Mouse (Mus musculus) limb, embryonic 10.5 days (tissue): Measurements from ENCODE around the gene Akr1b8. TPM values are rescaled to one million over a fixed set of nuclear protein-coding genes. Genes with fewer than 3 reads are reported as not detected.
"Not testable (repeated sequence)": the region's sequence is repeated elsewhere in the genome, so short reads cannot be mapped to it uniquely, and the experiment has no call there.

Source experiments
- DNase-seq: peaks from one replicate; pipeline ENCODE4 v3.0.0-alpha.2; 2017; ENCODE audit warnings: low spot score
- H3K27ac ChIP-seq: fragments of 300-500 bp; sonication (generic); 2 replicates; pipeline ENCODE4 v1.5.1; 2016; ENCODE audit warnings: mild to moderate bottlenecking
- H3K27me3 ChIP-seq: fragments of 300-500 bp; sonication (generic); 2 replicates; pipeline ENCODE4 v1.6.1; 2016; ENCODE audit warnings: low read depth, mild to moderate bottlenecking; ENCODE audit not compliant: poor library complexity, severe bottlenecking
- H3K36me3 ChIP-seq: fragments of 300-500 bp; sonication (generic); 2 replicates; pipeline ENCODE4 v1.6.1; 2016; ENCODE audit warnings: mild to moderate bottlenecking, moderate library complexity
- H3K4me1 ChIP-seq: fragments of 300-500 bp; sonication (generic); 2 replicates; pipeline ENCODE4 v1.6.1; 2016
- H3K4me3 ChIP-seq: fragments of 300-500 bp; sonication (generic); 2 replicates; pipeline ENCODE4 v1.5.1; 2016; ENCODE audit warnings: mild to moderate bottlenecking, moderate library complexity
- H3K9me3 ChIP-seq: fragments of 300-500 bp; sonication (generic); replicated peaks from 2 replicates; pipeline ENCODE4 v1.6.1; 2016; ENCODE audit warnings: mild to moderate bottlenecking
- WGBS: fragments of 180-500 bp; shearing (Covaris S2); methylation state at CpG from one replicate; pipeline ENCODE4 v1.1.7; 2016; 5-methylcytosine and 5-hydroxymethylcytosine counted together
- polyA plus RNA-seq: library from polyadenylated mRNA; unstranded; fragments of >200 nt; fragmentation: Nextera tagmentation; extraction: Ambion mirVana; gene quantifications from 2 replicates; pipeline ENCODE4 v1.2.1, GENCODE M21; 2016

Gene Akr1b8
- polyA plus RNA-seq, 1 experiment from 2014 or later: 9.4 TPM

GRCm38 (mm10) chr6:34331804-34332203 lies 22.1 kb upstream of the Akr1b8 start:
- DNase-seq, H3K9me3 ChIP-seq, H3K36me3 ChIP-seq, H3K27me3 ChIP-seq, H3K4me3 ChIP-seq, H3K27ac ChIP-seq, H3K4me1 ChIP-seq: not testable (repeated sequence)
- WGBS: 84% methylated on average over 12 of the region's 12 CpGs

- Histone ChIP-seq H3K27me3 (no peaks in the 10 kb centered on the region), H3K4me3 (no peak overlapping the region), H3K27ac (no peak overlapping the region), H3K36me3 (no peaks in the 10 kb centered on the region), H3K4me1 (no peaks in the 10 kb centered on the region), H3K9me3 (no peaks in the 10 kb centered on the region)
- DNase-seq: no peak
- 92% methylated on average over 5 of the region's 5 CpGs for WGBS
These were observed 19.2 kb upstream of the Akr1b8 start for GRCm38 (mm10) chr6:34334673-34335072.

GRCm38 (mm10) chr6:34337799-34338198 lies 16.1 kb upstream of the Akr1b8 start:
- Histone ChIP-seq H3K4me3 (no peak overlapping the region), H3K4me1 (no peaks in the 10 kb centered on the region), H3K27me3 (no peaks in the 10 kb centered on the region), H3K36me3 (no peaks in the 10 kb centered on the region), H3K9me3 (no peaks in the 10 kb centered on the region), H3K27ac (no peak overlapping the region)
- WGBS: 91% methylated on average over 2 of the region's 2 CpGs
- no peak for DNase-seq

DNA sequence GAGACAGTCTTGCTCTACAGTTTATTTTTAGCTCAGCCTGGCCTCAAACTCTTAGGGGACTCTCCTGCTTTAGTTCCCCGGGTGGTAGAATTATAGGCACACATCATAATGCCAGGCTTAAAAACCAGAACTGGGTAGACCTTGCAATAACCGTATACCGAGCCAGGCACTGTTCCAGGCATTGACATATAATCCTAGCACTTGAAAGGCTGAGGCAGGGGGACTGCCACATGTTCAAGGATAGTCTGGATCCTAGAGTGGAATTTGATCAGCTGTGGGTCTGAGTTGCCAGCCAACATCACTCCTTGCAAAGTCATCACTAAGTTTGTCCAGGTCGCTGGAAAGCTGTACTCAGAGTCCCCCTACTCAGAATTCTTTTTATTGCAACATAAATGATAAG lies 11.9 kb upstream of the Akr1b8 start:
- DNase-seq: no peak
- Histone ChIP-seq H3K9me3 (no peaks in the 10 kb centered on the region), H3K4me3 (no peak overlapping the region), H3K27ac (no peak overlapping the region), H3K4me1 (peaks cover 9% of the 10 kb centered on the region; the same call in 1 of the 2 replicates), H3K27me3 (no peaks in the 10 kb centered on the region), H3K36me3 (no peaks in the 10 kb centered on the region)
- WGBS: 91% methylated on average over 4 of the region's 4 CpGs

- no peak for DNase-seq
- Histone ChIP-seq H3K27me3 (no peaks in the 10 kb centered on the region), H3K4me3 (no peak overlapping the region), H3K4me1 (peaks cover 9% of the 10 kb centered on the region; the same call in 1 of the 2 replicates), H3K9me3 (no peaks in the 10 kb centered on the region), H3K27ac (no peak overlapping the region), H3K36me3 (no peaks in the 10 kb centered on the region)
- 77% methylated on average over 2 of the region's 2 CpGs for WGBS
These were observed 11.4 kb upstream of the Akr1b8 start for GRCm38 (mm10) chr6:34342476-34342875.

DNA sequence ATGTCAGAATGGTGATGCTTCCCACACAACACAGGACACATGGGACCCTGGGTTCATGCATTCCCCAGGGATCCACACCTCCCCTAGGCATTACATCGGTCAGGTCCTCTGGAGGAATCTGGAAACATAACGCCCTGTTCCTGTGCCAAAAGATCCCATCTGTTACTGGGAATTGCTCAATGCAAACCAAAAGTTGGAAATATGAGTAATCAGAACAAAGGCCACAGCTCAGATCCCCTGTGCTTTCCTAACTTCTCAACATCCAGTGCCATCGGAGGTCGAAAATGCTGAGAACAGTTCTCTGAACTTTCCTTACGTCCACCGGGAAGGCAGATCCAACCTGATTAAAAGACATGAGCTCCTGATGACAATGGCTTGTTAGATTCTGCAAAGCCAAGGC lies 10.5 kb upstream of the Akr1b8 start:
- WGBS: 91% methylated on average over 6 of the region's 6 CpGs
- H3K9me3 ChIP-seq: no peaks in the 10 kb centered on the region
- DNase-seq: no peak
- no peaks in the 10 kb centered on the region for H3K36me3 ChIP-seq
- H3K4me3 ChIP-seq: no peak overlapping the region
- peaks cover 9% of the 10 kb centered on the region; the same call in 1 of the 2 replicates for H3K4me1 ChIP-seq
- H3K27me3 ChIP-seq: no peaks in the 10 kb centered on the region
- H3K27ac ChIP-seq: no peak overlapping the region

- WGBS: 60% methylated on average over 10 of the region's 10 CpGs
- Histone ChIP-seq H3K4me1 (peaks cover 9% of the 10 kb centered on the region; the same call in 1 of the 2 replicates), H3K9me3 (no peaks in the 10 kb centered on the region), H3K27me3 (no peaks in the 10 kb centered on the region), H3K4me3 (no peak overlapping the region), H3K27ac (no peak overlapping the region), H3K36me3 (no peaks in the 10 kb centered on the region)
- no peak for DNase-seq
These were observed 9.6 kb upstream of the Akr1b8 start for GRCm38 (mm10) chr6:34344135-34344850.

- peaks cover 9% of the 10 kb centered on the region; the same call in 1 of the 2 replicates for H3K4me1 ChIP-seq
- no peaks in the 10 kb centered on the region for H3K27me3 ChIP-seq
- no peak overlapping the region for H3K4me3 ChIP-seq
- whole genome bisulfite sequencing: 21% methylated on average over 9 of the region's 9 CpGs
- peak overlapping the region; percentile 19; the same call in 1 of the 2 replicates for H3K27ac ChIP-seq
- no peaks in the 10 kb centered on the region for H3K36me3 ChIP-seq
- DNase-seq: peak; percentile 53
- no peaks in the 10 kb centered on the region for H3K9me3 ChIP-seq
These were observed 9.0 kb upstream of the Akr1b8 start for GRCm38 (mm10) chr6:34344935-34345334.

GRCm38 (mm10) chr6:34346096-34346898 lies 7.6 kb upstream of the Akr1b8 start:
- DNase-seq: peak; percentile 79
- WGBS: 51% methylated on average over 14 of the region's 14 CpGs

DNA sequence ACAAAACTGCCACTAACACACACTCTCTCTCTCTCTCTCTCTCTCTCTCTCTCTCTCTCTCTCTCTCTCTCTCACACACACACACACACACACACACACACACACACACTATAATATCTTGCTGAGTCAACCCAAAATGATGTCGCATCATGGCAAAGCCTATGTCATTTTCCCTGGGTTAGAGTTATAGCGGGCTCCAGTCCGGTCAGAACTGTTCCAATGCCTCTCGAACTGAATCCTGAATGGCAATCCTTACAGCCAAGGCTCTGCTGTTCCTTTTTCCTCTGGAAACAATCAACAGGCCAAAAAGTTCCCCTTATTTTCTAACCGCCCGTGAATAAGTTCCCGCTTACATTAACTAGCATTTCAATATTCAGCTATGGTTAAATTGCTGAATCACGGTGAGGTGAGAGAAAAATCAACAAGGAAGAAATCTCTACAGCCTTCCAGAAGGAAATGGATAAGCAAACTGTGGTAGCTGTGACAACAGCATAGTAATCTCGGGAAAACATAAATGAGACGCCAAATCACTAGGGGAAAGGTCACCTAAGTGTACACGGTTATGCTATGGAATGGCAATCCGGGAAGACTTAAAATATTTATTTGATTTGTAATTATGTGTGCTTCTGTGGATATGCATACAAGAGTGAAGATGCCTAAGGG lies 3.8 kb upstream of the Akr1b8 start:
- H3K4me3 ChIP-seq: no peak overlapping the region
- H3K27me3 ChIP-seq: no peaks in the 10 kb centered on the region
- no peak for DNase-seq
- H3K9me3 ChIP-seq: no peaks in the 10 kb centered on the region
- 91% methylated on average over 12 of the region's 12 CpGs for WGBS
- H3K4me1 ChIP-seq: peaks cover 22% of the 10 kb centered on the region
- no peaks in the 10 kb centered on the region for H3K36me3 ChIP-seq
- H3K27ac ChIP-seq: no peak overlapping the region

More at GRCm38 (mm10) chr6:34346096-34346898, 7.6 kb upstream of the Akr1b8 start:
- no peaks in the 10 kb centered on the region for H3K27me3 ChIP-seq
- no peak overlapping the region for H3K27ac ChIP-seq
- H3K4me3 ChIP-seq: no peak overlapping the region
- no peaks in the 10 kb centered on the region for H3K9me3 ChIP-seq
- no peaks in the 10 kb centered on the region for H3K36me3 ChIP-seq
- H3K4me1 ChIP-seq: peaks cover 9% of the 10 kb centered on the region; the same call in 1 of the 2 replicates

DNA sequence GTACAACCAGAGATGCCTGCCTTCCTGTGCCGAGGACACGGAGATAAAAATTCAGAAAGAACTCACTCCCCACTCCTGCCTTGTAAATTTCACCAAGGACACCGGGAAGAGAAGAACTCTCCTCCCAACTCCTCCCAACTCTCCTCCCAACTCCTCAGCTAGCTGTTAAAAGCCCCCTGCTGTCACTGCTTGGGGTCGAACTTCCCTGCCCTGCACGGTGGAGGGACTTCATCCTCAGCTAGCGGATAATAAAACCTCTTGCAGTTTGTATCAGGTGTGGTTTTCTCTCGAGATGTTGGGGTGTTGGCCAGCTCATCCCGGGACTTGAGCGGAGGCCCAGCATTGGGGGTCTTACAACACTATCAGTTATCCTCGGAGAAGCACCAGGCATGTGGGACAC lies 2.4 kb upstream of the Akr1b8 start:
- H3K4me3 ChIP-seq, DNase-seq, H3K36me3 ChIP-seq, H3K9me3 ChIP-seq, H3K27ac ChIP-seq, H3K27me3 ChIP-seq: not testable (repeated sequence)
- peaks cover 20% of the 10 kb centered on the region for H3K4me1 ChIP-seq
- WGBS: 48% methylated on average over 10 of the region's 10 CpGs

DNA sequence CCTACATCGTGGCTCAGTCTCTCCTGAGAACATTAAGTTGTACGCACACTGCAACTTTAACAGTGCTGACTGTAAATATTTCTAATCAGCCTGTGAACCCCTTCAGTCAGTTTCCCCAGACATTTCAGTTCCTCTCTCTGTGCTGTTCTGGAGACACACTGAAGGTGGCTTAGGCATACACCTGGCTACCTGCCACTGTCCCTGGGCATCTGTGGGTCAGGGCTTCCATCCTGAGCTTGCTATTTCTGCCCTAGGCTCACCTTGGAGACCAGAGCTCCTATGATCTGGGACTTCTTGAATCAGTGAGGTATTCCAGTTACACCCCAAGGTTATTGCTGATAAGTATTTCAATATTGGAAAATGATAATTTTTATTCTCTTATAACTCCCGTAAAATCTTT lies 1.5 kb upstream of the Akr1b8 start:
- no peak for DNase-seq
- no peaks in the 10 kb centered on the region for H3K36me3 ChIP-seq
- 91% methylated on average over 3 of the region's 3 CpGs for WGBS
- no peaks in the 10 kb centered on the region for H3K27me3 ChIP-seq
- H3K4me3 ChIP-seq: no peak overlapping the region
- H3K27ac ChIP-seq: no peak overlapping the region
- peaks cover 20% of the 10 kb centered on the region for H3K4me1 ChIP-seq
- H3K9me3 ChIP-seq: no peaks in the 10 kb centered on the region
